Mouse (Mus musculus): Measurements from ENCODE around the gene Col18a1. TPM values are rescaled to one million over a fixed set of nuclear protein-coding genes. Genes with fewer than 3 reads are reported as not detected.
A peak's percentile ranks its signal among the peaks of the same experiment; 100 is the strongest.

The Col18a1 gene
- total RNA-seq, 2 experiments from 2014 or later, result not detected

DNA sequence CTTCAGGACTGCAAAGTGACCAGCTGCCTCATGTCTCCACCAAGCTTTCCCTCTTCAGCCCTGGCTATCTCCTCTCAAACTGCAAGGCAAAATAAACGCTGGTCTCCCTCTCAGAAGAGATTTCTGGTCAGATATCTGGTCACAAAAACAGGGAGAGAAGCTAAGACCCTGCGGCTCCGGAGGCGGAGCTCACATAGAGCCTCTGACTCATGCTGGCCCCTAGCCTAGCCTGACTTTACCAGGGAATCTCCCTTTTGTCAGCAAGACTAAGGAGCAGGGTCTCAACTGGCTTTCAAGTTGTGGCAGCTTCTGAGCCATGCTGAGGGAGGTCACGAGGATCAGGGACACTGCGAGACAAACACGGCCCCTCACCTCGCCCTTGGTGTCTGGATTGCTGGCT, 77.0 kb downstream of the Col18a1 start:
- ATAC-seq (replicated peaks; ENCODE audit: low FRiP score, low TSS enrichment, poor library complexity, severe bottlenecking), result no peak

- ATAC-seq (replicated peaks; ENCODE audit: low FRiP score, low TSS enrichment, poor library complexity, severe bottlenecking), result no peak
Observed at GRCm38 (mm10) chr10:77084568-77084967, 81.8 kb downstream of the Col18a1 start.

- ATAC-seq (replicated peaks; ENCODE audit: low FRiP score, low TSS enrichment, poor library complexity, severe bottlenecking), result no peak
Observed at GRCm38 (mm10) chr10:77082921-77083320, 83.4 kb downstream of the Col18a1 start.

DNA sequence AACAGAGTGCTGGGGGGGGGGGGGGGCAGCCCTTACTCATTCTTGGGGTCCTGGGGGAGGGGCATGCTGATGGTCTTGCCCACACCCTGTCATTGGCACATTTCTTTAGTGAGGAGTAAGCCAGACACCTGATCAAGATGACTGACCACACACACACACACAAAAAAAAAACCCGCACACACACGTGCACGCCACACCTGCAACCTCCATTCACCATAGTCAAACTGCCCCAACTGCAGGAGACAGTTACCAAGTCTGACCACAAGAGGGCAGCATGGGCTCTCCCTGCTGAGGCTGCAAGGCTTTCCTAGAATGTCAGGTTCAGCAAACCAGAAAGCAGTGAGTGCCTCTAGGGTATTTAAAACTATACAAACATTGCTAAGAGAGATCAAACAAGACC, 83.9 kb downstream of the Col18a1 start:
- ATAC-seq (replicated peaks; ENCODE audit: low FRiP score, low TSS enrichment, poor library complexity, severe bottlenecking), result peak; percentile 84

GRCm38 (mm10) chr10:77078961-77079360, 87.4 kb downstream of the Col18a1 start:
- no peak for ATAC-seq (replicated peaks; ENCODE audit: low FRiP score, low TSS enrichment, poor library complexity, severe bottlenecking)

DNA sequence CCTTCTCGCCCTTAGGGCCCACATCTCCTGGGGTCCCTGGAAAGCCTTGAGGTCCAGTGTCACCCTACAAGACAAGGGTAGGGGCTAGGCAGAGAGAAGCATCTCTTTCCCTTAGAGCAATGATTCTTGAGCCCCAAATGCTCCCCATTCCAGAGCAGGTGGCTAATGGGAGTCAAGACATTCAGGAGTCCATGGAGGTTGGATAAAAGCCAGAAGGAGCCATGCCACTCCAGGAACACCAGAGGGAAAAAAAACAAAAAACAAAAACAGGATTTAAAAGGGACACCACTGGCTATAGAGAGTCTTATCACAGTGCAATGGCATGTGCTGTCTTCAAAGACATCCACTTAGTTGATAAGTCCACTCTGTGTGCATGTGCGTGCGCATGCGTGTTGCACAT, 87.9 kb downstream of the Col18a1 start:
- ATAC-seq (replicated peaks; ENCODE audit: low FRiP score, low TSS enrichment, poor library complexity, severe bottlenecking), result no peak

DNA sequence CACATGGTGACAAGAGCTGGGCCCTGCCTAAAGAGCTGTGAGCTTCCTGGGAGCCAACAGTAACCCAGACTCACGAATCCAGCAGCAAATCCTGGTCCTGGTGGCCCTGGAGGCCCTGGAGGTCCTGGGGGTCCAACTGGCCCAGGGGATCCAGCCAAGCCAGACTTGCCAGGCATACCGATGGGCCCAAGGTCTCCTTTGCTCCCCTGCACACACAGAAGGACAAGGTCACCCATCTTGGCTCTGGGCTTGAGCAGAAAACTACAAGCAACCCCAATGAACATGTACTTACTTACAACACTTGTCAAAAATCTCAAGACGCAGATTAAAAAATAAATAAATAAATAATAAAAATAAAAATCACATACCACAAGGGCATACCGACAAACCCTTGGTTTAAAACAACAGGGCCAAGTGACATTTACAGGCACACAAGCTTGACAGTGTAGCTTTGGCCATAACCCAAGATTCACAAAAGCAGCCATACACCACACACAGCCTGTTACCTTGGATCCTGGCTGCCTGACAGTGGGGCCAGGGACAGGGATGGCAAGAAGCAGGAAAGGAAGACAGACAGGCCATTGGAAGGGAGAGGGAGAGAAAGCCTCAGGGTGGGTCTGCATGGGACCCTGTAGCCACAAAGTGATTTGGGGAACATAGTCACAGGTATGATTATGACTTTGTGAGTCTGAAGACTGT, 91.9 kb downstream of the Col18a1 start:
- ATAC-seq (replicated peaks; ENCODE audit: low FRiP score, low TSS enrichment, poor library complexity, severe bottlenecking), result no peak

- peak; percentile 74 for ATAC-seq (replicated peaks; ENCODE audit: low FRiP score, low TSS enrichment, poor library complexity, severe bottlenecking)
Observed at GRCm38 (mm10) chr10:77070072-77070471, 96.3 kb downstream of the Col18a1 start.

DNA sequence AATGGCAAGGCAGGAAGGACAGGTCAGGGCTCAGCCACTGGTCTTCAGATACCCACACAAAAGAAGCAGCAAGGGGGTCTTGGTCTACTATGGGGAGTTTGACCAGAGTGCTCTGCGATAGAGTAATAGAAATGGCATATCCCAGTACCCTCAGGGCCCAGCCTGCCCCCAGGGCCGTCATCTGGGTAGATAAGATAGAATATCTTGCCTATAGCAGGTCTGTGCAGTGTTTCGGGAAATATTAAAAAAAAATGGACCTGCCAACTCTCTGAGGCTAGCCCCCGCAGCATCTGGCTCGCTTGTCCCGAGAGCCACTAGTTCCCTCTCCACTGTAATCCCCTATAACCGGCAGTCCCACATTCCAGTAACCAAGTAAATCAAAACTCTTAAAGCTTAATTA, 97.9 kb downstream of the Col18a1 start:
- ATAC-seq (replicated peaks; ENCODE audit: low FRiP score, low TSS enrichment, poor library complexity, severe bottlenecking), result peak; percentile 55

- no peak for ATAC-seq (replicated peaks; ENCODE audit: low FRiP score, low TSS enrichment, poor library complexity, severe bottlenecking)
Observed at GRCm38 (mm10) chr10:77064659-77065058, 101.7 kb downstream of the Col18a1 start.

DNA sequence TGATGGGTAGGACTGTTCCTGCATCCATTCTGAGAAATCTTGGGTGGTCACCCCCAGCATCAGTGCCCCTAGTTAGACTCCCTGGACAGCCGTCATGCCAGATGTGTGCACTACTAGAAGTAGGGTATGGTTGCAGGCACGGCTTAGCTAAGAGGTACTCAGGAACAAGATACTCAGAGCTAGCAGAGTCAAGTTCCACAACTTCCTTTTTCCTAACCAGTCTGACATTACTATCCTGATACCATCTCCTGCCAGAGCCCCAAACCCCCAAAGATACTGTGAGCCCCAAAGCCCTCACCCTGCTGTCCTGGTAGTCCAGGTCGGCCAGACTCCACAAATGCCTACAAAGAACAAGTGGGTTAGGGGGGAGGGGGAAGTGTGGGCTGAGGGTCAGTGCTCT, 102.1 kb downstream of the Col18a1 start:
- ATAC-seq (replicated peaks; ENCODE audit: low FRiP score, low TSS enrichment, poor library complexity, severe bottlenecking), result no peak

DNA sequence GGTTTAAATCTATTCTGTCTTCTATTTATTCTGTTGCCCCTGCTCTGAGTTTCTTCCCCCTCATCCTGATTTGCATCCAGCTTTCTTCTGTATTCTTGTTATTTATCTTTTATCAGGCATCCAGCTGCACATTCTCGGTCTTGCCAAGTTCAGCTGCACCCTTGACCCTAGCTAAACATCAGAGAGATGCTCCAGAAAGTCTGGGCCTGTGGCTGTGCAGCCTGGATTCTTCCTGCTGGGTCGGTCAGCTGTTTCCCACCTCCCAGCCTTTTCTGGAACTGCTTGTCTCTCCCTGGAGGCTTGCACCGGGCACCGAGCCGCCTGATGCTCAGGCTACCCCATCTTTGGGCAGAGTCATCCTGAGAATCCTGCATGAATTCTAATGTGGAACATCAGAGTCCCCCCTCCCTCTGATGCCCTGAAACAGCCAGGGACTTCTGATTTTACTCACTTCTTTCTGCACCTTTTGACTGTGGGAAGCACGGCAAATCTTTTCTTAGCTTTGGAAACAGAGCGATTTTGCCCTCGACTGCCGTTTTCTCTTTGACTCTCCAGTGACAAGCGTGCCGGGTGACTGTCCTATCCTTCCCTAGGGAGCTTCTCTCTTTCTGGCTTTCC, 103.8 kb downstream of the Col18a1 start:
- ATAC-seq (replicated peaks; ENCODE audit: low FRiP score, low TSS enrichment, poor library complexity, severe bottlenecking), result no peak

GRCm38 (mm10) chr10:77061426-77061825, 104.9 kb downstream of the Col18a1 start:
- no peak for ATAC-seq (replicated peaks; ENCODE audit: low FRiP score, low TSS enrichment, poor library complexity, severe bottlenecking)

DNA sequence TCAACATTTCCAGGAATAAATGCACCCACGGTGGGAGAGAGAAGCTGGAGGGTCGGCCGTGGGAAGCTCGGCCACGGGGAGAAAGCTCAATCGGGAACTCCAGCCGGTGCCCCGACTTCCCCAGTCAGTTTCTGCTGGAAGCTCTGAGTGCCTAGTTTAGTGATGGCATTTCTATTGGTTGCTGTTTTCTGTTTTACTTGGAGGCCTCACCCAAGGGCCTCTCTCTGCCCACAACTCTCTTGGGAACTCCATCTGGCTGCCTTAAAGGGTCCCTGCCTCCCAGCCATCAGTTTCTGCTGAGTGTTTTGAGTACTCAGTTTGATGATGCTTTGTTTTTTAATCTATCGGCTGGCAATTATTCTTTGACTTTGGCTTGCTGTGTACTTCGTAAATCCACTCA, 109.6 kb downstream of the Col18a1 start:
- ATAC-seq (replicated peaks; ENCODE audit: low FRiP score, low TSS enrichment, poor library complexity, severe bottlenecking), result no peak

DNA sequence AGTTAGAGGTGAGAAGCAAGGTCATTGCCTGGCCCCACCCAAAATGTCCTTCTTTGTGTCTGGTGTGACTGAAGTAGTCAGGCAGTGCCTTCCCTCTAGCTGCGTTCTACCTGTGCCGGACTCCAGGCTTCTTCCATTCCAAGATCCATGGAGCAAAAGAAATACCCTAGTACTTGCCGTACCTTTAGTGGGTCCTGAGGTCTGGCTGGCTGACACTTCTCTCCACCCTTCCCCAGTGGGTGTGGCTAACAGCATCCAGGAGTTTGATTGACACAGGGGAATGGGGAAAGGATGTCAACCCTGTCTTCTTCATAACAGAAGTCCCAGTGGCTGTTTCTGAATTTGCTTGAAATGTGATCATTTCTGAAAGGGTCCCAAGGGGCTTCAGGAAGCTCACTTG, 117.7 kb downstream of the Col18a1 start:
- ATAC-seq (replicated peaks; ENCODE audit: low FRiP score, low TSS enrichment, poor library complexity, severe bottlenecking), result no peak

DNA sequence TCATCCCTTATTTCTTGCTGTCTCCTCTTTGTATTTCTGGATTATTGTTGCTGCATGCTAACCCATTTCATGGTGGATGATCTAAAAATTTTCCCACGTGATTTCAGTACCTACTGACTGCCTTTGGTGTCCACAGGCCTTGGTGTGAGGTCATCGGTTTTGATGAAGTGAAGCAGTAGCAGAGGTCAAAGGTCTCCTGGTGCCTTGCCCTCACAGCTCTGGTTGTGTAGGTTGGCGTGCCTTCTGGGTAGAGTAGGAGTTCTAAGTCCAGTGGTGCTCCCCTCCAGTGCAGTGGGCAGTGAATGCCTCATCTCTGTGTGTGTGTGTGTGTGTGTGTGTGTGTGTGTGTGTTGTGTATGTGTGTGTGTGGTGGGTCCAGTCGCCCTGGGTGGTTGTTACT, 118.2 kb downstream of the Col18a1 start:
- ATAC-seq (replicated peaks; ENCODE audit: low FRiP score, low TSS enrichment, poor library complexity, severe bottlenecking), result no peak

GRCm38 (mm10) chr10:77038579-77039174, 127.7 kb downstream of the Col18a1 start:
- ATAC-seq (replicated peaks; ENCODE audit: low FRiP score, low TSS enrichment, poor library complexity, severe bottlenecking), result no peak

DNA sequence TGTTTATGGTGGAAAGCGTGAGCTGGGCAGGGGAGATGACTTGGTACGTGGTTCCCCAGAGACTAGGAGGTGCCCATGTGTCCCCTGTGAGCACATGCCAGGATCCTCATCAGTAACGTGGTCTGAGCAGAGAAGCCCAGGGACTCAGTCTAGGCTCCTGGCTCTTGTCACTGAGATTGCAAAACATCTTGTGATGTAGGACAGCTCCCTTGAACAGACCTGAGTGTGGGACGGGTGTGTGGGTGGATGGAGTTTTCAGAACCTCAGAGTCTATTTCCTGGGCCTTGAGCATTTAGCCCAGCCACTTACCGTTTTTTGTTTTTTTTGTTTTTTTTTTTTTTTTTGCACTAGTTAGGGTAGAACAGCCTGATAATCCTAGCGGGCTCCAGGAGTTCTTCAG, 130.9 kb downstream of the Col18a1 start:
- no peak for ATAC-seq (replicated peaks; ENCODE audit: low FRiP score, low TSS enrichment, poor library complexity, severe bottlenecking)

DNA sequence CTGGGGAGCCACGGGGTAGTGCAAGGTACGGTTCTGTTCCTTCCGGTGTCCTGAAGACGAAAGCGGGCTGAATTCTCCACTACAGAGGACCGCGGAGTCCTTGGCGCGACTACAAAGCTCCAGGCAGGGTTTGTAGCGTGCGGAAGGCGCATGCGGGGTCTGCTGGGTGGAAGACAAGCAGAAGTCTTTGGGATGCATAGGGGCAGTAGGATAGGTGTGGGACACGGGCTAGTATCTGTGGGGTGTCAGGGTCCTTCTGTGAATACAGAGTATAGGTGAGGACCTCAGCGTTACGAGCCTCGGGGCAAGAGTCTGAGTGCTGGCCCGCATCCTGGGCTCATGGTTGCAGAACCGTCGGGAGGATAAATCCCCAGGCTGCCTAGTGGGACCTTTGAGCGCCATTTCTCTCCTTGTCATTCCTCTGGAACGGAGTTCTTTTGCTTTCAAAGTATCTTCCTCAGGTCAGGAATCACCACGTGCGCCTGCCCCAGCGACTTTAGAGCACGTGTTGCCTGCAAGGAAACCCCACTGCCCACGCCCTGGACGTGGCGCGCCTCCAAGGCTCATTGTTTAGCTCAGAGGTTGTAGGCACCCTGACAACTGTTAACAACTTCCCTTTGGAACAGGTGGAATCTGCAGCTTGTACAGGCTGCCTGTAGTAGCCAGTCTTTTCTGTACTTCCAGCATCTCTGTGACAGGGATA, 132.9 kb downstream of the Col18a1 start:
- ATAC-seq (replicated peaks; ENCODE audit: low FRiP score, low TSS enrichment, poor library complexity, severe bottlenecking), result peak; percentile 51

DNA sequence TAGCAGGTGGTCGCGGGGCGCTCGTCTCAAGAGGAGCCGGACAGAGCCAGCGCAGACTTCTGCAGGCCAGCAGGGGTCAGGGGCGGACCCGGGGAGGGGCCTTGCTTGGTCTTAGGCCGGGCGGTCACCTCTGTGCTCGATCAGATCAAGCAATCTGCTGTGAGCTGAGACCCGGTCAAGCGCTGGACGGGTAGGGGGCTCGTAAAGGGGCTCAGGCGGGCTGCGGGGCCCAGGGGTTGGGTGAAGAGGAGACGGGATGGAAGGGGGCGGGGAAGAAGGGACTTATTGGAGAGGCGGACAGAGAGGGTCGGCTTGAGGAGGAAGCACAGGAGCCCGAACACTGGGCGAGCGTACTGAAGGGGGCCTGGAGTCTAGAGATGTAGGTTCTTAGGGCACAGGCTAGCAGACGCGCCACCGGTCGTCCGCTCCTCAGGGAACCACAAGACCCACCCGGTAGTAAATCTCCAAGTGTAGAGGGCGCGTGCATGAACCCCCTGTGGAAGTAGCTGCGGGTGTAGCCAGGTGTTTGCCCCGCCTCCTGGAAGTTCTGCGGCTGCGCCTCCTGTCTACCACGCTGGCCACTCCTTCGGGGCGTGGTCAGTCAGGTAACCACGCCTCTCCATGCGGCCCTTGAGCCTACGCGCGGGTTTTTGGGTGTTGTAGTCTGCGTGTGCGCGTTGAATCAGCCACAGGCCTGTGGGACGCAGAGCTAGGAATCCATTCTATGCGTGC, 133.6 kb downstream of the Col18a1 start:
- peak; percentile 87 for ATAC-seq (replicated peaks; ENCODE audit: low FRiP score, low TSS enrichment, poor library complexity, severe bottlenecking)

Data from megakaryocyte-erythroid progenitor cell, adult 5-6 weeks (primary cell).